Mouse (Mus musculus): ENCODE data around the gene Trak1. TPM values are rescaled to one million over a fixed set of nuclear protein-coding genes. Genes with fewer than 3 reads are reported as not detected.

Gene Trak1
- polyA plus RNA-seq, 1 experiment from 2014 or later, result 5.1 TPM

DNA sequence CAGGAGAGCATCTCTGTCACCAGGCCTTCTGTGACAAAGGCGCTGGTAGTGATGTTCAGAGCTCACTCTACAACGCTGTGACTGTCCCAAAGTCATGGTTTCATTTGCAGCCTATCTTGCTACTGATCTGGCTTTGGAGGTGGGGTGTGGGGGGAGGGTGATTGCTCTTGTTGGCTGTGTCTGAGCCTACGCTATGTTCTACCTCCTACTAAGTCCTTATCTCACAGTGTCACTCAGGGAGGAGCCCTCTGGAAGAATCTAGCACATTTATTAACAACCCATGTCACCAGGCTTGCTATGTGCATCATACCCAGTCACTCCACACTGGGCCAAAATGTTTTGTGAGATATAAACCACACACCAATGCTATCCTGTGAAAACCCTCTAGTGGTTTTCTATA lies 129.1 kb downstream of the Trak1 start:
- no peak overlapping the region for H3K9ac ChIP-seq (replicated peaks)
- H3K27ac ChIP-seq (ENCODE audit: low read depth), result peak overlapping the region; percentile 90

GRCm38 (mm10) chr9:121426902-121427301 lies 129.6 kb downstream of the Trak1 start:
- DNase-seq (no peak), ATAC-seq (peak; percentile 43)
- Histone ChIP-seq H3K27ac (ENCODE audit: low read depth) (peak overlapping the region; percentile 90), H3K4me1 (ENCODE audit: insufficient read depth) (peaks cover 48% of the 10 kb centered on the region), H3K9me3 (ENCODE audit: low read length) (no peaks in the 10 kb centered on the region), H3K9ac (replicated peaks) (0 out of 2 replicates have a peak overlapping the region, but pooled peaks have one; percentile 36), H3K4me2 (ENCODE audit: low read depth, low read length) (peak overlapping the region; percentile 59; the same call in 1 of the 2 replicates), H3K27me3 (ENCODE audit: insufficient read depth, low read length) (no peaks in the 10 kb centered on the region), H3K4me3 (ENCODE audit: low read depth, low read length) (no peak overlapping the region), H3K36me3 (replicated peaks; ENCODE audit: insufficient read depth, low read length) (no peaks in the 10 kb centered on the region)
- WGBS (ENCODE audit: insufficient replicate concordance), result 68% methylated on average over 5 of the region's 5 CpGs
- TF ChIP-seq CTCF (IDR thresholded peaks at IDR 0.05; ENCODE audit: low read depth) (no peak), EP300 (IDR thresholded peaks at IDR 0.05; ENCODE audit: low read depth) (no peak)

More for the DNA sequence above, 129.1 kb downstream of the Trak1 start:
- DNase-seq (peak; percentile 67), ATAC-seq (peak; percentile 98)
- Histone ChIP-seq H3K4me2 (ENCODE audit: low read depth, low read length) (peak overlapping the region; percentile 59), H3K36me3 (replicated peaks; ENCODE audit: insufficient read depth, low read length) (no peaks in the 10 kb centered on the region), H3K4me3 (ENCODE audit: low read depth, low read length) (no peak overlapping the region; the same call in 1 of the 2 replicates), H3K4me1 (ENCODE audit: insufficient read depth) (peaks cover 49% of the 10 kb centered on the region), H3K9me3 (ENCODE audit: low read length) (no peaks in the 10 kb centered on the region), H3K27me3 (ENCODE audit: insufficient read depth, low read length) (no peaks in the 10 kb centered on the region)
- TF ChIP-seq EP300 (IDR thresholded peaks at IDR 0.05; ENCODE audit: low read depth), result peak; percentile 93
- TF ChIP-seq CTCF (IDR thresholded peaks at IDR 0.05; ENCODE audit: low read depth), result no peak
- WGBS (ENCODE audit: insufficient replicate concordance), result 61% methylated on average over 3 of the region's 3 CpGs

DNA sequence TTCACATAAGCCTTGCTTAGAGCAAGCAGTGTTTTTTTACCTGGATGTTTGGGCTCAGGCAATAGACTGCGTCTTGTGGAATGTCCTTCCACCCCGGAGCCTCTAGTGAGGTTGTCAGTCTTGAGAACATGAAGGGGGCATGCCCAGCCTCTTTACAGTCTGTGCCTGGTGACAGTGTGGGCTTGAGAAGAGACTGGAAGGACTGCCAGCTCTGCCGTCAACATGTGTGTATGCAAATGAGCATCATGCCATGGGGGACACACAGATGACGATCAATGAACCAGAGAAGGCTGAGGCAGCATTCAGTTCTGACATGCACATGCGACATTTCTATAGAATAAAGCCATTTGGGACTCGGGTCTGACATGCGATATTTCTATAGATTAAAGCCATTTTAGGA lies 132.3 kb downstream of the Trak1 start:
- WGBS (ENCODE audit: insufficient replicate concordance), result 82% methylated on average over 7 of the region's 7 CpGs
- H3K27me3 ChIP-seq (ENCODE audit: insufficient read depth, low read length), result no peaks in the 10 kb centered on the region
- H3K4me2 ChIP-seq (ENCODE audit: low read depth, low read length), result no peak overlapping the region
- peaks cover 35% of the 10 kb centered on the region for H3K4me1 ChIP-seq (ENCODE audit: insufficient read depth)
- TF ChIP-seq EP300 (IDR thresholded peaks at IDR 0.05; ENCODE audit: low read depth) (no peak), CTCF (IDR thresholded peaks at IDR 0.05; ENCODE audit: low read depth) (no peak)
- H3K9ac ChIP-seq (replicated peaks), result no peak overlapping the region
- H3K9me3 ChIP-seq (ENCODE audit: low read length), result no peaks in the 10 kb centered on the region
- H3K36me3 ChIP-seq (replicated peaks; ENCODE audit: insufficient read depth, low read length), result no peaks in the 10 kb centered on the region
- no peak for ATAC-seq
- H3K4me3 ChIP-seq (ENCODE audit: low read depth, low read length), result no peak overlapping the region
- H3K27ac ChIP-seq (ENCODE audit: low read depth), result no peak overlapping the region
- no peak for DNase-seq

GRCm38 (mm10) chr9:121430379-121430778 lies 133.1 kb downstream of the Trak1 start:
- WGBS (ENCODE audit: insufficient replicate concordance), result 73% methylated on average over 6 of the region's 6 CpGs

DNA sequence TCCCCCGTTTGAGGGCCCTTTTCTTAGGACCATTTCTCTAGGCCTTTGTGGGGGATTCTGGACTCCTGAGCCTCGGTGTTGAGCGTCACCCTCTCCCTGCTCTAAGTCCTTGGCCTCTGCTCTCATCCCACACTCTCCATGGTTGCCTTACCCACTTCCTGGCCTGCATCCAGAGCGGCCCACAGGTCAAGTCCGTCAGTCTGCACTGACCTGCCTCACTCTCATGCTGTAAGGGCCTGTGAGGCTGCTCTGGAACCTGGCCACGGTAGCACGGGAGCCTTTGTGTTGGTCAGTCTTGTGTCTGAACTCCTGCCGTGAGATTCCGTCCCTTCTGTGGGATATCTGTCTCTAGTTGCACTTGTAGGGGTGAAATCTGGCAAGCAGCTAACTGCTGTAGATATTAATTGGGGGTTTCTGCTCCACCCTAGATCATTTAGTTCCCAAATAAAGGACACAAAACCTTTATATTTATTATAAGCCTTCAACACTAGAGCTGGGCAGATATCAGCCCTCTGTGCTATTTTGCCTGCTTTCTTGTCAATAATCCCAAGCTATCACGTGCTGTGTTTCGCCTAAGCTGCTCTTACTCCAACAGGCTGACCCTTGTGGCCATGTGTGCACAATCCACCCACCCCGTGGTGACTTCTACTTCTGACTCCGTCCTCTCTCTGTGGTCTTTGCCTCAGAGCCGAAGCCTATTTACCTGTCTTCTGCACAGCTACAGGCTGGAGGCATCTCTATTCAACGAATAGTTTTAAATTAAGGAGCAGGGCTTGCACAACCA lies 136.6 kb downstream of the Trak1 start:
- peak; percentile 73 for ATAC-seq
- no peak for TF ChIP-seq CTCF (IDR thresholded peaks at IDR 0.05; ENCODE audit: low read depth)
- TF ChIP-seq EP300 (IDR thresholded peaks at IDR 0.05; ENCODE audit: low read depth), result no peak
- Histone ChIP-seq H3K27ac (ENCODE audit: low read depth) (peak overlapping the region; percentile 16; the same call in 1 of the 2 replicates), H3K4me1 (ENCODE audit: insufficient read depth) (peaks cover 25% of the 10 kb centered on the region), H3K9ac (replicated peaks) (no peak overlapping the region), H3K4me3 (ENCODE audit: low read depth, low read length) (no peak overlapping the region), H3K4me2 (ENCODE audit: low read depth, low read length) (no peak overlapping the region), H3K27me3 (ENCODE audit: insufficient read depth, low read length) (no peaks in the 10 kb centered on the region), H3K9me3 (ENCODE audit: low read length) (no peaks in the 10 kb centered on the region), H3K36me3 (replicated peaks; ENCODE audit: insufficient read depth, low read length) (no peaks in the 10 kb centered on the region)
- WGBS (ENCODE audit: insufficient replicate concordance), result 69% methylated on average over 15 of the region's 15 CpGs
- DNase-seq, result peak; percentile 46

More at GRCm38 (mm10) chr9:121430379-121430778, 133.1 kb downstream of the Trak1 start:
- H3K9ac ChIP-seq (replicated peaks), result no peak overlapping the region
- peaks cover 38% of the 10 kb centered on the region for H3K4me1 ChIP-seq (ENCODE audit: insufficient read depth)
- DNase-seq, result no peak
- no peak overlapping the region for H3K4me3 ChIP-seq (ENCODE audit: low read depth, low read length)
- no peaks in the 10 kb centered on the region for H3K36me3 ChIP-seq (replicated peaks; ENCODE audit: insufficient read depth, low read length)
- no peak overlapping the region for H3K4me2 ChIP-seq (ENCODE audit: low read depth, low read length)
- no peak for ATAC-seq
- TF ChIP-seq EP300 (IDR thresholded peaks at IDR 0.05; ENCODE audit: low read depth) (no peak), CTCF (IDR thresholded peaks at IDR 0.05; ENCODE audit: low read depth) (no peak)
- no peak overlapping the region for H3K27ac ChIP-seq (ENCODE audit: low read depth)
- H3K27me3 ChIP-seq (ENCODE audit: insufficient read depth, low read length), result no peaks in the 10 kb centered on the region
- H3K9me3 ChIP-seq (ENCODE audit: low read length), result no peaks in the 10 kb centered on the region

DNA sequence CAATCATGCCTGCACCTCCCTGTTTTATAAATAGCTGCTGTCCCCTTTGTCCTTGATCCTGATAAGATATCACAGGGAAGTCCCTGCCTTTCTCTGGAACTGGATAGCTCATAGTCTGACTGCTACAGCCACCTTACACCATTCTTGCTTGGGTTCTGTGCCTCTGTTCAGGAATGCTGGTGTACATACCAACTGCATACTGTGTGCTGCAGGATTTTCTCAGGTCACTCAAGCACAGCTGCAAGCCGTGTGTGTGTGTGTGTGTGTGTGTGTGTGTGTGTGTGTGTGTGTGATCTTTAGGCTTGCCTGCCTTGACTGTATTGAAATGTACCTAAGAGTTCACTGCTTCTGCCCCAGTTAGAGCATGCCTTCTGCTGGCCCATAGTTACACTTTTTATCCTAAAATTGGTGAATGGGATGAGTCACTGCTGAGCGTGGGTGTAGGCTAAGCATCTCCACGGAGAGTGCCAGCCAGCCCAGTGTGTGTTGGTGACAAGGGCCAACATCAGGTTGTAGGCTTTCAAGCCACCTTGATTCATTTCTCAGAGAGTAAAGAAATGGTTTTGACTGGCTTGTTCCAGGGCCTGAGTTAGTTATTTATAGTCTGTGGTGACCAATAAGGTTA lies 138.1 kb downstream of the Trak1 start:
- Histone ChIP-seq H3K27me3 (ENCODE audit: insufficient read depth, low read length) (no peaks in the 10 kb centered on the region), H3K27ac (ENCODE audit: low read depth) (no peak overlapping the region), H3K4me2 (ENCODE audit: low read depth, low read length) (no peak overlapping the region), H3K36me3 (replicated peaks; ENCODE audit: insufficient read depth, low read length) (0 out of 2 replicates have a peak, but pooled peaks cover under 1% of the 10 kb centered on the region), H3K9ac (replicated peaks) (no peak overlapping the region), H3K9me3 (ENCODE audit: low read length) (no peaks in the 10 kb centered on the region), H3K4me3 (ENCODE audit: low read depth, low read length) (no peak overlapping the region), H3K4me1 (ENCODE audit: insufficient read depth) (peaks cover 19% of the 10 kb centered on the region)
- DNase-seq (no peak), ATAC-seq (no peak)
- TF ChIP-seq EP300 (IDR thresholded peaks at IDR 0.05; ENCODE audit: low read depth), result no peak
- TF ChIP-seq CTCF (IDR thresholded peaks at IDR 0.05; ENCODE audit: low read depth), result no peak
- 66% methylated on average over 3 of the region's 3 CpGs for WGBS (ENCODE audit: insufficient replicate concordance)

All from liver, postnatal 0 days (tissue).